Mouse (Mus musculus) embryonic fibroblast, embryonic 13.5 days (primary cell): Measurements from ENCODE around the gene Khdc1c.
"Not testable (repeated sequence)": the region's sequence is repeated elsewhere in the genome, so short reads cannot be mapped to it uniquely, and the experiment has no call there.

Experiments used
- CTCF ChIP-seq: IDR thresholded peaks from 2 replicates; pipeline ENCODE4 v1.5.1; 2011; ENCODE audit warnings: mild to moderate bottlenecking, control low read depth, low read length, moderate library complexity, borderline replicate concordance; ENCODE audit not compliant: insufficient read depth
- POLR2A ChIP-seq: IDR thresholded peaks from 2 replicates; pipeline ENCODE4 v1.6.1; 2011; ENCODE audit warnings: low read depth, mild to moderate bottlenecking, control low read depth, low read length, moderate library complexity

DNA sequence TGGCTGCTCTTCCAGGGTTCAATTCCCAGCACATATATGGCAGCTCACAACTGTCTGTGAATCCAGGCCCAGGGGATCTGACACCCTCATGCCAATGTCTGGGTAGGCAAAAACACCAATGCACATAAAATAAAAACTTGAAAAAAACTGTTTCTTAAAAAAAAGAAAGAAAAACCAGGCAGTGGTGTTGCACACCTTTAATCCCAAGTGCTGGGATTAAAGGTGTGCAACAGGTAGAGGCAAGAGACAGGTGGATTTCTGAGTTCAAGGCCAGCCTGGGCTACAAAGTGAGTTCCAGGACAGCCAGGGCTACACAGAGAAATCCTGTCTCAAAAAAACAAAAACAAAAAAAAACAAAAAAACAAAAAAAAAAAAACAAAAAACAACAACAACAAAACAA lies 37.0 kb upstream of the Khdc1c start:
- not testable (repeated sequence) for TF ChIP-seq POLR2A, CTCF
